Mouse (Mus musculus) lung, adult 2 months (tissue): ENCODE results near the gene Dsn1. TPM values are rescaled to one million over a fixed set of nuclear protein-coding genes. Genes with fewer than 3 reads are reported as not detected.
A peak's percentile ranks its signal among the peaks of the same experiment; 100 is the strongest.

Experiments
- DNase-seq: peaks from one replicate; pipeline ENCODE4 v3.0.0; 2022
- H3K4me1 ChIP-seq: fragments of 200-500 bp; 2 replicates; pipeline ENCODE4 v1.6.1; 2011; ENCODE audit warnings: low read length; ENCODE audit not compliant: control insufficient read depth, insufficient read depth
- H3K4me3 ChIP-seq: fragments of 200-500 bp; replicated peaks from 2 replicates; pipeline ENCODE3; 2011; ENCODE audit warnings: low read depth, mild to moderate bottlenecking, control low read depth, low read length; ENCODE audit errors: extremely low read depth
- CTCF ChIP-seq: fragments of 200-500 bp; IDR thresholded peaks from 2 replicates; pipeline ENCODE4 v1.5.1; 2011; ENCODE audit warnings: mild to moderate bottlenecking, low read length, control low read depth; ENCODE audit not compliant: insufficient read depth
- POLR2A ChIP-seq: fragments of 200-500 bp; IDR thresholded peaks from 2 replicates; pipeline ENCODE4 v1.6.1; 2011; ENCODE audit warnings: low read depth, mild to moderate bottlenecking, control low read depth, low read length, borderline replicate concordance; ENCODE audit errors: extremely low read depth
- WGBS: fragments of 180-500 bp; shearing (Covaris S2); methylation state at CpG from one replicate; pipeline ENCODE4 v1.1.7; 2018; 5-methylcytosine and 5-hydroxymethylcytosine counted together
- polyA plus RNA-seq: library from polyadenylated mRNA; depleted of rRNA; stranded (reverse); fragments of >200 nt; gene quantifications from 2 replicates; pipeline ENCODE4 v1.2.3, GENCODE M21; 2012

Dsn1 gene
- polyA plus RNA-seq, 1 experiment, result 1.8 TPM

- TF ChIP-seq CTCF (no peak), POLR2A (no peak)
- H3K4me1 ChIP-seq, result peaks cover 13% of the 10 kb centered on the region
- no peak overlapping the region for H3K4me3 ChIP-seq
- no peak for DNase-seq
- 77% methylated on average over 5 of the region's 5 CpGs for WGBS
These were observed 40.0 kb upstream of the Dsn1 start for GRCm38 (mm10) chr2:157046956-157047355.

- peaks cover 13% of the 10 kb centered on the region for H3K4me1 ChIP-seq
- H3K4me3 ChIP-seq, result no peak overlapping the region
- WGBS, result 85% methylated on average over 2 of the region's 2 CpGs
- no peak for DNase-seq
- TF ChIP-seq POLR2A, result no peak
- TF ChIP-seq CTCF, result no peak
These were observed 39.0 kb upstream of the Dsn1 start for GRCm38 (mm10) chr2:157045932-157046331.

- DNase-seq, result no peak
- Histone ChIP-seq H3K4me3 (no peak overlapping the region), H3K4me1 (peaks cover 12% of the 10 kb centered on the region; the same call in 1 of the 2 replicates)
- TF ChIP-seq CTCF, result 0 out of 2 replicates have a peak, but pooled peaks have one; percentile 36
- TF ChIP-seq POLR2A, result no peak
These were observed 37.0 kb upstream of the Dsn1 start for GRCm38 (mm10) chr2:157043987-157044386.

GRCm38 (mm10) chr2:157043556-157043955 lies 36.6 kb upstream of the Dsn1 start:
- 72% methylated on average over 8 of the region's 8 CpGs for WGBS
- Histone ChIP-seq H3K4me1 (peaks cover 8% of the 10 kb centered on the region; the same call in 1 of the 2 replicates), H3K4me3 (no peak overlapping the region)
- DNase-seq, result no peak
- TF ChIP-seq CTCF (no peak), POLR2A (no peak)

- no peak overlapping the region for H3K4me3 ChIP-seq
- WGBS, result 62% methylated on average over 7 of the region's 7 CpGs
- peaks cover 8% of the 10 kb centered on the region for H3K4me1 ChIP-seq
- no peak for DNase-seq
- TF ChIP-seq POLR2A, result no peak
These were observed 34.5 kb upstream of the Dsn1 start for GRCm38 (mm10) chr2:157041421-157041820.

GRCm38 (mm10) chr2:157040649-157041046 lies 33.7 kb upstream of the Dsn1 start:
- Histone ChIP-seq H3K4me3 (no peak overlapping the region), H3K4me1 (peaks cover 8% of the 10 kb centered on the region)
- TF ChIP-seq POLR2A, result no peak
- TF ChIP-seq CTCF, result no peak
- no peak for DNase-seq
- WGBS, result 77% methylated on average over 17 of the region's 17 CpGs

- peak; percentile 25 for TF ChIP-seq CTCF
- TF ChIP-seq POLR2A, result no peak
- no peak for DNase-seq
- H3K4me1 ChIP-seq, result peaks cover 8% of the 10 kb centered on the region
- 68% methylated on average over 50 of the region's 50 CpGs for WGBS
- H3K4me3 ChIP-seq, result no peak overlapping the region
These were observed 33.1 kb upstream of the Dsn1 start for GRCm38 (mm10) chr2:157039900-157040648.

- DNase-seq, result no peak
These were observed 30.3 kb upstream of the Dsn1 start for GRCm38 (mm10) chr2:157037303-157037702.

GRCm38 (mm10) chr2:157036400-157036799 lies 29.4 kb upstream of the Dsn1 start:
- no peak for TF ChIP-seq CTCF
- TF ChIP-seq POLR2A, result no peak
- WGBS, result 66% methylated on average over 8 of the region's 8 CpGs
- Histone ChIP-seq H3K4me1 (peaks cover 3% of the 10 kb centered on the region; the same call in 1 of the 2 replicates), H3K4me3 (no peak overlapping the region)
- no peak for DNase-seq

More at GRCm38 (mm10) chr2:157037303-157037702, 30.3 kb upstream of the Dsn1 start:
- Histone ChIP-seq H3K4me1 (peaks cover 3% of the 10 kb centered on the region; the same call in 1 of the 2 replicates), H3K4me3 (no peak overlapping the region)
- WGBS, result 70% methylated on average over 9 of the region's 9 CpGs
- TF ChIP-seq CTCF (no peak), POLR2A (no peak)

- TF ChIP-seq POLR2A (no peak), CTCF (no peak)
- no peak for DNase-seq
These were observed 28.4 kb upstream of the Dsn1 start for GRCm38 (mm10) chr2:157035371-157035770.

More at GRCm38 (mm10) chr2:157035371-157035770, 28.4 kb upstream of the Dsn1 start:
- 85% methylated on average over 7 of the region's 7 CpGs for WGBS
- Histone ChIP-seq H3K4me3 (no peak overlapping the region), H3K4me1 (peaks cover 3% of the 10 kb centered on the region; the same call in 1 of the 2 replicates)
